Mouse (Mus musculus) ES-Bruce4 (cell line): ENCODE measurements at regions not wholly inside any gene's neighbourhood (a gene's known extent, or its start where the extent isn't known, plus 50 kb on each side); places are given as distances from the start of the nearest gene placed in this dataset.

ENCODE experiments used
- CTCF ChIP-seq: IDR thresholded peaks from one replicate; pipeline ENCODE4 v1.8.1; 2011; ENCODE audit warnings: low read depth, low read length
- EP300 ChIP-seq: IDR thresholded peaks from 2 replicates; pipeline ENCODE4 v1.6.1; 2011; ENCODE audit warnings: low read depth, low read length; ENCODE audit not compliant: insufficient read depth
- POLR2A ChIP-seq: IDR thresholded peaks from one replicate; pipeline ENCODE4 v1.8.1; 2011; ENCODE audit warnings: low read length; ENCODE audit not compliant: insufficient read depth

- no peak for TF ChIP-seq CTCF
- TF ChIP-seq POLR2A, result no peak
- no peak for TF ChIP-seq EP300
Observed at GRCm38 (mm10) chr2:148529900-148530299, 86.5 kb upstream of the Cd93 start.
